Mouse (Mus musculus) central nervous system, embryonic 18 days (tissue): ENCODE results near the gene Wdfy1. TPM values are rescaled to one million over a fixed set of nuclear protein-coding genes. Genes with fewer than 3 reads are reported as not detected.

Source experiments
- polyA plus RNA-seq: library from polyadenylated mRNA; depleted of rRNA; stranded (reverse); fragments of >200 nt; gene quantifications from 2 replicates; pipeline ENCODE4 v1.2.3, GENCODE M21; 2012; rRNA removed

Gene Wdfy1
- polyA plus RNA-seq: 43.4 and 49.7 TPM in 2 replicates

GRCm38 (mm10) chr1:79775927-79776458 is at the start of gene Wdfy1, which contains the start of gene Mrpl44:
Wdfy1 (minus strand) TSS chr1:79776143.
Mrpl44 (plus strand) TSS chr1:79776018.

GRCm38 (mm10) chr1:79671543-79672337 is 104.2 kb downstream of the Wdfy1 start, which contains the start of gene Ap1s3:
Ap1s3 (minus strand) TSS chr1:79671972.

Other genes with a start within 250 kb of the Wdfy1 start
- 1.7 and 2.2 TPM in 2 replicates for gene Ap1s3, start 104.2 kb downstream of the Wdfy1 start, polyA plus RNA-seq
- gene Mrpl44, start 125 bp downstream of the Wdfy1 start, polyA plus RNA-seq: 19.6 and 22.6 TPM in 2 replicates
- 90.2 and 102 TPM in 2 replicates for gene Serpine2, start 85.0 kb upstream of the Wdfy1 start, polyA plus RNA-seq